Mouse (Mus musculus): ENCODE data around the gene Pemt. TPM values are rescaled to one million over a fixed set of nuclear protein-coding genes. Genes with fewer than 3 reads are reported as not detected.

Pemt gene
- total RNA-seq (2021) (10 to 100 TPM in 1 of 2 experiments, 1 to 10 TPM in 1; 8.4 to 12.5 TPM), polyA plus RNA-seq (2012; rRNA removed) (11.2 and 13.1 TPM in 2 replicates)
- long read RNA-seq, partial matches to known transcripts, result 0 of 2 reads
- long read RNA-seq, other reads (novel, unspliced or antisense), result 0 of 2 reads

DNA sequence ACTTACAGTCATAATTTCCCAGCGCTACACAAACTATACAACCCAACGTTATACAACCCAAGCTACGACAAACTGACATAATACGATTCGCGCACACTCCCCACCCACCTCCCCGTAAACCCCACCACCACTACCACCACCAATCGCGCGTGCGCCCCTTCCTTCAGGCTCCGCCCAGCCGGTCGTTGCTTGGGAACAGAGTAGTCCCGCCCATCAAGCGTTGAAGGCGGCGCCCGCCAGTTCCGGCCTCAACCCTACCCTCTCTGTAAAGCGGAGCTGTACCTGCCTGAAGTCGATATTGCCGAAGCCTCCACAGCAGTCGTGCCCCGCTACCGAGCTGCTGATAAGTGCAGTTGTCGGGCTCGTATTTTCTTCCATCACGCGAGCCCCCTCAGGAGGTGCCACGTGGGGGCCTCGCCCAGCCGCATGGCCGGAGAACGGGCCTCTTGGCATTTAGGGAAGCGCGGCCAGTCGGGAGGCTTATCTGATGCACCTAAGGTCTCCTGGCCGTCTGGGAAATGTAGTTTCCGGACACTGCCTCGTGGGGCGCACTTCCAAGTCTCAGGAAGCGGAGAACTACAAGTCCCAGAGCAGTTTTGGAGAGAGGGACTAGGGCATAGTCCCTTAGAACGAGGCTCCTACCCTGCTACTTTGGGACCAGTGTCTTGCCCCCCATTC lies at the start of gene Pemt:
Pemt (minus strand) TSS at position 432 of the 678 bp plus-strand sequence.
- DNase-seq, result peak; percentile 96

DNA sequence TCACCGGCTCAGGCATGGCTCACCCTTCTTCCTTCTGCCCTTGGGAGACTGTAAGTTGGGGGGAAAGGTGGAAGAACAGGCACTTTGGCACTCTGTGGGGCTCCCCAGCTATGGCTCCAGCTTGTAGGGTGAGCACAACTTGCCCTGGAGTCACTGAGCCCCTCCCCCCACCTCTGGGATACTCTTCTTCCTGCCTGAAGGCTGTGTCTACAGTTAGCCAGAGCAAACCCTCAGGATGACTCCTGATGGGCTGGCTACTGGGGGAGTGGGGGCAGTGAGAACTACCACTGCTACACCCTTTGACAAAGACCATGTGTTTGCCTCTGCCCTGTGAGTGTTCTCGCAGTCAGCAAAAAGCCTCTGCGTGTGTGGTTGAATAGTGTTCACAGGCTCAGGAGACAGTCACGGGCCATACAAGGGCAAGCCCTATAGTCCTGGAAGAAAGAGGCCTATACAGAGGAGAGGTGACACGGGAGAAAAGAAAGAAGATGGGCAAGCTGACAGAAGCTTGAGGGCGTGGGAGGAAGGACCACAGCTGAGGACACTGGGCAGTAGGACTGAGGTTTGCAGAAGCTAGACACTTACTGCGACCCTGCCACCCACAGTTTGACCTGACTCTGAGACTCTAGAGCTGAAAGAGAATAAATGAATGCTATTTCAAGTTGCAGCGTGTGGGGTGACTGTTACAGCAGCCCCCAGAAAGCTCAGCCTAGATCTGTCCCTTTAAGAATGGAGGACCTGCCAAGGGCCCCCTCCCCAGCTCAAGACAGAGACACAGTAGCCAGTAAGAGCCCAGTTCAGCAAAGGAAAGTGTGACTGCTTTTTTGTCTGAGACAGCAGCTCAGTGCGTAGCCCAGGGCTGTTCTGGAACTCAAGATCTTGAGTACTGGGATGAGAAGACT lies 48.9 kb upstream of the Pemt start:
- DNase-seq, result no peak

DNA sequence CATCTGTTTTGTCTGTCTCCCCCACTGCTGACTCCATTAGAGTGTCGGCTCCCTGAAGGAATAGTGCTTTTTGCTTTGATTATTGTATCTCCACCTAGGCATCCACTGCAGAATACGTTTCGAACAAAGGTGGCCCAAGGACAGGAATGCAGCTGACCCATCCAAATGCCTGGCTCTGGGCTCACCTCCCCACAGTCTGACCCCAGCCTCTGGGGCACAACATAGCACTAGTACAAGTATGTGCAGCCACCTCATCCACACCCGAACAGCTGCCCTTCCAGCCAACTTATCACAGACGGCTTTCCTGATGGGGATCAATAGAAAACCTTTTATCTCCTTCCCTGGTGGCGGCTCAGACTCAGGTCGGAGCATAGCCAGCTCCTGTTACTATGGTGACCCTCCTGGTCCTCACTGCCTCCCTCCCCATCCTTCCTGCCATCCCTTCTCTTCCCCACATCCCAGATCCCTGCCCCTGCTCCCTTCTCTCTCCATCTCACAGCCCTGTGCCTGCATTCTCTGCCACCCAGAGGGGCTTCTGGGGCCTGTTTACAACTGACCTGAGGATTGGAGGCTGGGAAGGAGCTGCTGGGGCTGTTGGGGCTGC lies 47.8 kb upstream of the Pemt start:
- DNase-seq, result no peak

DNA sequence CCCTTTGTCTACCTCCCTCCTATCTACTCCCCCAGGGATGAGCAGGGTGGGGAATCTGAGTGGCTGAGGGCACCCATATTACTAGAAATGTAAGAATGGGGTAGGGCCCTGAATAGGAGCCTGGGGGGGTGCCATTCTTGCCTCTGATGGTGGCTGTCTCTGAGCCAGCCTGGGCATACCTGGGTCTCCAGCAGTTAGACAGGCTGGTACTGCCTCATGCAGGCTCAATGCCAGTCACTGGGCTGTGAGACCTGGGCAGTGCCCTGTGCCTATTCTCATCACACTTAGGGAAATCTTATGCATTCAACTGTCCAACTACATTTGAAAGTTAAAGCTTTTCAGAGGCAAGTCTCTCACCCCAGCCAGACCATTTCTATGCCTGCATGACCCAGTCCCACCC lies 46.9 kb upstream of the Pemt start:
- no peak for DNase-seq

DNA sequence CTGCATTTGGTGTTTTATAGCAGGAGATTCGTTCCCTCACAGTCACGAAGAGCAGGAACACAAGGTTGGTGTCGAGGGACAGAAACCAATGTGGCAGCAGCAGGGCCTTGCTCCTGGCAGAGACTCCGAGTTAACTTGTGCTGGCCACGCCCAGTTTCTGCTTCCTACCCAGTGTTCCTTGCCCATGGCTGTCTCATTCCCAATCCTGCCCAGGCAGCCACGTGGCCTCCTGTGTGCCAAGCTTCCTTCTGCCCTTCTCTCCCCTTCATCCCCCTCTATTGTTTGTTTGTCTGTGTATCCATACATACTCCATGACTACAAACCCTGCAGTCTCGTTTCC lies 45.1 kb upstream of the Pemt start:
- no peak for DNase-seq

DNA sequence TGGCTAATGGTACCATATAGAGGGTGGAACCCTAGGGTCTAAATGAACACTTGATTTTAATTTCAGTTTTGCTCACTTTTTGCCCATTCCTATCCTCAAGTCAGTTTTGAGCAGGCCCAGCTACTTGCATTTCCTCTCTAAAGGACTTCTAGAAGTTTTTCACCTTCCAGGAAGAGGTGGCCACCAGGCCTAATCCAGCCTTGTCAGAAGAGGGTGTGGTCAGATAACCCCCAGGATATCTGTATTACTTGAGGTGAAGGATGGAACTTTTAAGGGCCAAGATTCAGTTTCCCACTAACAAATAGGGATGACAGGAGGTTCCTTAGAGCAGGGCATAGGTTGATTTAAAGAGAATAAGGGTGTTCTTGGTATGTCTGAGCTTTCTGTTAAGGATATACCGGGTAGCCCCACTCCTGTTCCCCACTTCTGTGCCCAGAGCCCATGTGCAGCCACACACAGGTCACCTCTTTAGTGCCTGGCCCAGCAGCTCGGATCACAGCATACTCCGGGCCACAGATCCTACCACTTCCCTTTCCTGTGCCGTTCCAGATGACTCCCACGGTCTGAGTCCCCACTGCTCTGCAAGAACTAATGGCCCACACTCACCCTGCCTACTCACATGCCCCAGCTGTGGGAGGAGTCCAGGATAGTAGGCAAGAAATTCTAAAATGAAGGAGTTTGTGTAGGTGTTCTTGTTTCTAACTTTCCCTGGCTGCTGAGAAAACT lies 44.6 kb upstream of the Pemt start:
- DNase-seq, result no peak

DNA sequence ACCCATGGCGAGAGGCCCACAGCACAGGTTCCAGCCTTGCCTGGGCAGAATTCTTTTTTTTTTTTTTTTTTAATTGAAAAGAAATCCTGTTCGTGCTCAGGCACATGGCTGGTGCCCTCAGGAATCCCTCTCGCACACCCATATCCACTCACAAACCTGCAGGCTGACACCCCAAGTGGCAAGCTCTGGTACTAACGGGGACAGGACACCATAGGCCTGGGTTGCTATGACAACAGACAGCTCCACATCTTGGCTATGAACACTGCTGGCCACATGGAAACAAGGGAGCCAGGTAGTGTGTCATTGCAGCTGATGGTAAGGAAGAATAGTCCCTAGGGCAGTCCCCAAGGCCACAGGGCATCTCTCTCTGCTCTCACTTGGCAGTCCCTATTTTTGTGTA lies 42.7 kb upstream of the Pemt start:
- no peak for DNase-seq

DNA sequence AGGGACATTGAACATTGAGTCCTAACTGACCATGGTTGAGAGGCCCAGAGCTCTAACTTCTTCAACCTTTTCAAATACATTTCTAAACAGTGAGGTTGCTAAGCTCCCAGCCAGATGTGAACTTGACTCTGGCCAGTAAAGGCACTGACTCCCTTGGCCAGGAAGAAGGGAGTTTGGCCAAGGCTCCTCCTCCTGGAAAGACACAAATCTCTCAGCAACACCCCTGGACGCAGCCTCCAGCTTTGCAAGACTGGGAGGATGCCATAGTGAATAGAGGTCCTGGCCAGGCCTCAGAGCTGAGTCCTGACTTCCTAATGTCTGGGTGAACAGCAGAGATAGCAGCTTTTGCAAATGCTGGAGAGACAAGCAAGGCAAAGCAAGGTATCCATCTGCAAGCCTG lies 40.4 kb upstream of the Pemt start:
- no peak for DNase-seq

DNA sequence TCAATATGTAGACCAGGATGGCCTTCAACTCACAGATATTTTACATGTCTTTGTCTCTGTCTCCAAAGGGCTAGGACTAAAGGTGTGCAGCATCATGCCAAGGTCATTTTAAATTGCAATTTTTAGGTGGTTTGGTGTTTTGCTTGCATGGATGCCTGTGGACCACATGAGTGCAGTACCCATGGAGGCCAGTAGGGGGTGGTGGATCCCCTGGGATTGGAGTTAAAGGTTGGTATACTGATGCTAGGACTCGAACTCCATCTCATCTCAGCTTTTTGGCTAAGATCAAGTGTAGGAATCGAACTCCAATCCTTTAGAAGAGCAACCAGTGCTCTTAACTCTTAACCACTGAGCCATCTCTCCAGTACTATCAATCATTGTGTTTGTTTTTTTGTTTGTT lies 38.3 kb upstream of the Pemt start:
- DNase-seq, result peak; percentile 42

DNA sequence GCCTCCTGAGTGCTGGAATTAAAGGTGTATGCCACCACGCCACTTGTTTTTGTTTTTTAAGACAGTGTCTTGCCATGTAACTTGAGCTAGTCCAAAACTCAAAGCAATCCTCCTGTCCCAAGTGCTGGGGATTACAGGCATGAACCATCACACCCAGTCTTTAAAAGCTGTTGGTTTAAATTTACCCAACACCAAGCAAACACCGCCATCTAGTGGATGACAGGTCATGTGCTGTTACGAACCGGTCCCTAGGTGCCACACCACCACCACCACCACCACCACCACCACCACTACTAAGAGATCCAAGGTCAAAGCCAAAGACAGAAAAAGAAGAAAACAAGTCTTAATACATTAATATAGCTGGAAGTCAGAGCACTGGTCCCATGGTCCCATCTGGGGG lies 30.5 kb upstream of the Pemt start:
- peak; percentile 72 for DNase-seq

DNA sequence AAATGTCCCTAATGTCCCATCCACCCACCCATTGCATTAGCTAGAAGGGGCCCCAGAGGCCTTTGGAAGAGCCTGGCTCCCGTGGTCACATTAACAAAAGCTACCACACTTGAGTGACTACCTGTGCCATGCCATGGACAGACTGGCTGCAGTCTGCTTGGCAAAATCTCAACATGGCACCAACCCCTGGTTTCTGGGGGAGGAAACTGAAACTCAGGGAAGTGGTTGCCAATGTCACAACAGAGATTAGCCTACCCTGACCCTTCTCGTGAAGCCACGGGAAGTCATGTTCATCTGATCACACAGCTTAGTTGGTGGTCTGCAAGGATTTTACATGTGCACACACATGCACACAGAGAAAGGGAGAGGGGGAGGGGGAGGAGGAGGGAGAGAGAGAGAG lies 29.9 kb upstream of the Pemt start:
- peak; percentile 31 for DNase-seq

DNA sequence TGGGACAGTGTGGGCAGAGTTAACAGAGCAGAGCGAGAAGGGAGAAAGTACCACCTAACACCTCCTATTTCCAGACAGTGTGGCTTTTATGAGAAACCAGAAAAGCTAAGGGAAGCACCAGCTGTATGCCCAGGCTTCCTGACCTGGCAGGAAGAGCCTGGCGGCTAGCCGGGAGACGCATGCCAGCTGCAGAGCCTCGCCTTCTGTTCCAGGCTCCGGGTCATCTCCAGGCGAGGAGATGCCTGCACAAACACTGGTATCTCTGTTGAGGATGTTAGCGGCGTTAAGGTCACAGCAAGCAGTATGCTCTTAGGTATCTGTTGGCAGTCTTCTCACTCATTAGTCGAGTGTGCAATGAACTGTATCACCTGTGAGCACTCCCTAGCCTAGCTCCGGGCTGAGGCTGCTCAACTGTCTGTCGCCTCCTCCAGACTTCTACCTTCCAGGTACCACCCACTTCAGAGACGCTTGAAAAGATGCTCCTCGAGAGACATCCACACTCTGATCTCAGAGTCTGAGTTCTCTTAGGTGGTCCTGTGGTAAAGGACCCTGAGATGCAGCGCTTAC lies 27.7 kb upstream of the Pemt start:
- DNase-seq, result peak; percentile 23

DNA sequence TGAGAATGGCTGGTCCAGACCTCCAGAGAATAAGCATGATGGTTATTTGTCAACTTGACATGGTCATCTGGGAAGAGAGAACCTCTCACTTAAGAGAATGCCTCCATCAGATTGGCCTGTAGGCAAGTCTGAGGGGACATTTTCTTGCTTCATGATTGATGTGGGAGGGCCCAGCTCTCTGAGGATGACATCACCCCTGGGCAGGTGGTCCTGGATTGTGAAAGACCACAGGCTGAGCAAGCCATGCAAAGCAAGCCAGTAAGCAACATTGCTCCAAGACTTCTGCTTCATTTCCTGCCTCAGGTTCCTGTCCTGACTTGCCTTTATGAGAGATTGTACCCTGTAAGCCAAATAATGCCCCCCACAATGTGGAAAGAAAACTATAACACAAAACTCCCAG lies 26.8 kb upstream of the Pemt start:
- DNase-seq, result no peak

DNA sequence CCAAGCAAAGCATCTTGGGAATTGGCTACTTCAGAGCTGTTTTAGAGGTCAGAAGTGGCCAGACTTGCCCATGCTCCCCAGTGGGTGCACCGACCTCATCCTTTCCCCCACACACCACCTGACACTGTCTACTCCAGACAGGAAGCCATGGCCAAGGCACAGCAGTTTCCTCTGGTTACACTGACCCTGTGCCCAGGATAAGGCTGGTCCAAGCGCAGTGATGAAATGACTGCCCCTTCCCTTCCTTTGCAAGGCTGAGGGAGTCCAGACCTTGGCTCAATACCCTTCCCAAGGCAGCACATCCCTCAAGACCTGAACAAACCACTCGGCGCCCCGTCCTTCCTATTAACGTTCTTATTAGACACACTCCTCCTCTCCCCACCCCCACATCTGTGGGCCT lies 24.9 kb upstream of the Pemt start:
- peak; percentile 28 for DNase-seq

DNA sequence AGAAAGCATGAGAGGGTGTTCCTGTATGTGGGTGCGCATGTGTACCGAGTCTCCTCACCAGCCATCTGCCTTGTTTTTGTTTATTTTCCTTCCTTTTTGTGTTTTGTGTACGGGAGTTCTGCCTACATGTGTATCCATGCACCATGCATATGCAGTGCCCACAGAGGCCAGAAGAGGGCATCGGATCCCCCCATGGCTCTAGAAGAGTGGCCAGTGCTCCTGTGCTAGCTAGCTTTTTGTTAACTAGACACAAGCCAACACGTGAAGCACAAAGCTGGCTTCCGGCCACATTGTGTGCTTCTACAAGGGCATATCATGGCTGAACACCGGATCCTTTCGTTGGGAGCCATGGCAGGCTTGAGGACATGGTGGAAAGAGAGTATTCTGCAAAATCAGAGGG lies 24.3 kb upstream of the Pemt start:
- peak; percentile 55 for DNase-seq

DNA sequence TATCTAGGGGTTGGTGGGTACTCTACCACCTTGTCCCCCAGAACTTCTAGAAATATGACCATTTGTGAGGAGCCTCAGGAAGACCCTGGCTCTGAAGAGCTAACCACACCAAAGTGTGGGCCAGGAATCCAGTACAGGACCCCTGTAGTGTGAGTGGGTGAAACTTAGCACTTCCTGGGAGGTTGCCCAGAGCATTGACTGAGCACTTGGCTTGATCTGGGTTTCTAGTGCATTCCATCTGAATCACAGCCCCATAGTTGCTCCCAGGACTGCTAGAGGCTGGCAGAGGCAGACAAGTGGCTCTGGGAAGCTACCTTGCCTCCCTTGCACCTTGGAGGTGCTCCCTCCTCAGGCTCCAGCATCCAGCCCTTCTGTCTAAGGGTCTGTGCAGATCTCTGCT lies 22.3 kb upstream of the Pemt start:
- DNase-seq, result no peak

DNA sequence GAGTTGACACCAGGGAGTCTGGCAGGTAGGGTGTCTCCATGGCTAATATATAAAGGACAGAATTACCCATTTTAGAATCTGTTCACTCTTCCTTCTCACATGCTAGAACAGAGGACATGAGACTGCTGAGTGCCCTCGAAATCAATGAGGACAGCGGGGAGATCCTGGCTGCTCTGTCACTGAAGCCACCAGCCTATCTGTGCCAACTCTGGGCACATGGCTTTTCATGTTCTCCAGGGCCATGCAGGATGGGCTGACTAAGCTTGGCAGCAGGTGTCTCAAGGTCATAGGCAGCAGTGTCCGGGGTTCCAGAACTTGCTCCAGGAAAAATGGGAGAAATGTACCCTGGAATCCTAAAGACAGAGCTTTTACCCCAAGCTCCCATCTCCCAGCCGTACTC lies 21.4 kb upstream of the Pemt start:
- DNase-seq, result peak; percentile 32

DNA sequence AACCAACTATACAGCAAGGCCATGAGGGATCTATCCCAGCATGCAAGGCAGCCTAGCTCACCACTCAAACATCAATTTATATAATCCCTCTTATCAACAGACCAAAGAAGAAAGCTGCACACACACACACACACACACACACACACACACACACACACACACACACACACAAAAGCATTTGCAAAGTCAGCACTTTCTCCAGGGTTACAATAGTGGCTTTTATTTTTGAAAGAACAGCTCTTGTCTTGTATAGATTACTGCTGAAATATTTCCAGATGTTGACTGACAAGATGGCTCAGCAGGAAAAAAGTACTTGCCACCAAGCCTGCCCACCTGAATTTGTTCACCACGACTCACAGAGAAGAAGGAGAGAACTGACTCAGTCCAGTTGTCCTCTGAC lies 19.0 kb upstream of the Pemt start:
- DNase-seq, result no peak

DNA sequence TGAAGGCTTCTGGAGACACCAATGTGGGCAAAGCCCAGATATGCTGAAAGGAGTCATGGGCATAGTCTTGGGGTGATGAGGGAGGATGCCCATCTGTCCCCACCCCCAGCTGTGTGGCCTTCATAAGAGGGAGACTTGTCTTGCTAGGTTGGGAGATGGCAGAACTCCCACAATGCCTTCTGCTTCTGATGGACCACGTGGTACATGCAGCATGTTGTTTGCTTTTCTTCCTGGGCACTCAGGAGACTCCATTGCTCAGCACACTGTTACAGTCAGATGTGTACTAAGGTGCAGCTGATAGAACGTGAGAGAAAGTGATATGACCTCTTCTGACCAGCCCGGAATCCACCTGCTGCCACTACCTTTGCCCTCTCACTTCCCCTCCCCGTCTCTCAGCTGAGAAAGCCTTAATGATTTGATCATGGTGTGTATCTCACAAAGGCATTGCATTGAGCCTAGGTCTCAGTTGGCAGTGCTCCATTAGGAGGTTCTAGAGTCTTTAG lies 15.3 kb upstream of the Pemt start:
- DNase-seq, result no peak

DNA sequence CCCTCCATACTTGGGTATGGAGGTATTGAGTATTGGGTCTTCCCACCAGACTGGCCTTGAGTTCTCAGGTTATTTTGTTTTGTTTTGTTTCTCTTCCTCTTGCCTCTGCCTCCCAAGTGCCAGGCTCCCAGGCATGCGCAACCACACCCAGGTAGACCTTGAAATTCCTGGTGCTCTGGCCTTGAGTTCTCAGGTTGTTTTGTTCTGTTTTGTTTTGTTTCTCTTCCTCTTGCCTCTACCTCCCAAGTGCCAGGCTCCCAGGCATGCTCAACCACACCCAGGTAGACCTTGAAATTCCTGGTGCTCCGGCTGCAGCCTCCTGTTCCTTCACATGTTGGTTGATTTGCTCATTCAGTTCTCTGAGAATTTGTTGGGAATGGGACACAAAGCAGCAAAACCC lies 13.7 kb upstream of the Pemt start:
- no peak for DNase-seq

DNA sequence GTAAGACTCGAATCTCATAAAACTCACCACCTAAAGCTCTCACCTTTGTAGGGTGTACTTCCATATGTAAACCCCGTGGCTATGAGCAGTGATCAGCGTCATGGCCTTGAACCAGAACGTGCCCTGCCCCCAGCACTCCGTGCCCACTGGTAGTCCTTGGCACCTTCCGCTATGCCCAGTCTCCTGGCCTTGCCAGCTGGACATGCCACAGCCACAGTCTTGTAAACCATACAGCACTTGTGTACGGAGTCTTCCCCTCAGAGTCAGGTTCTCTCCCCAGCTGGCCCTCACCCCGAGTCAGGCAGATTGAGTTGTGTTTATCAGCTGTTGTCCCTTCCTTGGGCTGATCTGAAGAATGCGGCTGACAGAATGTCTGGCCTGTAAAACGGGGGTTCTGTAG lies 12.2 kb upstream of the Pemt start:
- peak; percentile 26 for DNase-seq

DNA sequence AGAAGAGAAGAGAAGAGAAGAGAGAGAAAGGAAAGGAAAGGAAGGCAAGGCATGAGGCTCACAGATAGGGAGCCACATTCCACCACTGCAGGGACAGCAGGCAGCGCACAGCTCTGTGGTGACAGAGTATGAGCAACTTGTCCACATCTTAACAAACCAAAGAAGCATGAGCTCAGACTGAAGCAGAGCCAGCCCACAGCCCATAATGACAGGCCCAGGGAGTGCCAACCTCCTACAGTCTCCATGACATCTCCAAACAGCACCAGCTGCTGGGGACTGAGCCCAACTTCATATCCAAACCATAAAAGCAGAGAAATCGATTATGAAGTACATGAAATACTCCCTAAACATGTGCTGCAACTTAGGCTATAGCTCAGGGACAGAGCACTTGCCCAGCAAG lies 11.7 kb upstream of the Pemt start:
- no peak for DNase-seq

Data from adrenal gland, adult 2 months (tissue).